Mouse (Mus musculus): ENCODE results near the gene Susd4. TPM values are rescaled to one million over a fixed set of nuclear protein-coding genes. Genes with fewer than 3 reads are reported as not detected.

Susd4 gene
- polyA plus RNA-seq, 1 experiment = 0.93 TPM

DNA sequence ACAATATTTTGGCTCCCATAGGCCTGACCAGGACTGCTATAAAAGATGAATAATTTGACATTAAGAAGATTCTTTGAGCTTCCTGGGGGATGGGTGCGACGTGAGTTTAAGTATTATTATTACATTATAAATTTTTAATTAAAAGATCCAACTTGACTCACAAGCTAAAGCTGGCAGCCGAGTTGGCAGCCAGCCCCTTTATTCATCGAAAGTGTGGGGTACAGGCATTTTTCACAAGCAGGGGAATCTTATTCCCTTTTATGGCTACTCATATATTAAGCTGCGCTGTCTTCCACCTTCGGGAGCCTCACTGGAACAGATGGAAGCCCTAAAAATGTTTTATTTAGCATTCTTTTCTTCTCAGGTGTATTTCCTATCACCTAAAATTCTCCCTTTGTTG, 76.9 kb downstream of the Susd4 start:
- 87% methylated on average over 6 of the region's 6 CpGs for WGBS
- DNase-seq (ENCODE audit: low read depth, low spot score) = no peak

DNA sequence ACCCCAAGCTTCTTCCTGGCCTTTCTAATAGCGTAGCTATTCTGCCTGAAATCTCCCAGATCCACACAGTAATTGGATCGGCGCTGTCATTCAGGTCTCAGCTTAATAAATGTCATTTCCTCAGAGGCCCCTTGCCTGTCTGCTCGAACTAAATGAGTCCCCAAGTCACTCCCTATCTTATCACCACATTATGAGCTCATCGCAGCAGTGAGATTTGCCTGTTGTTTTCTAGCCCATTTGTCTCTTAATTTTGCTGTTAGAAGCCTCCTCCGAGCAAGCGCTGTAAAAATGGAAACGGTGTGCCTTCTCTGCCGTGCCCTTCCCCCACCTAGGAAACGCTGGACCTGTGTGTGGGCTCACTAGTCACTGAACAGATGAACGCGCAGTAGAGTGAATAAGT, 85.9 kb downstream of the Susd4 start:
- no peak for DNase-seq (ENCODE audit: low read depth, low spot score)
- 73% methylated on average over 12 of the region's 12 CpGs for WGBS

DNA sequence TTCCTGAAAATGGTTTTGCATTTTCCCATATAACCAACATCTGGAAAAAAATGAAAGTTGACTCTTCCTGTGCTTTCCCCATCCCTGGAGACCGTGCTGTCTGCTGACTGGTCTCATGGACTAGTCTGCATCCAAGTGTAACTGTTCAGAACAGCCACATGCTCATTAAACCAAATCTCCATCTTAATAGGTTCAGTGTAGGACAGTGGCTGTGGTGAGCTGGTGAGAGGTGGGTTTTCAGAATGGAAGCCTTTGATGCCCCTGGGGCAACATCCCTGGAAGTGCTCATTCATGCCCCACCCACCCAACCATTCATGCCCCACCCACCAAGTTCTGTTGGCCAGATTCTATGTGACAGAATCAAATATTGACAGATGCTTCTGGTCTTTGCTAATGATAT, 86.4 kb downstream of the Susd4 start:
- 77% methylated on average over 1 of the region's 1 CpGs for WGBS

DNA sequence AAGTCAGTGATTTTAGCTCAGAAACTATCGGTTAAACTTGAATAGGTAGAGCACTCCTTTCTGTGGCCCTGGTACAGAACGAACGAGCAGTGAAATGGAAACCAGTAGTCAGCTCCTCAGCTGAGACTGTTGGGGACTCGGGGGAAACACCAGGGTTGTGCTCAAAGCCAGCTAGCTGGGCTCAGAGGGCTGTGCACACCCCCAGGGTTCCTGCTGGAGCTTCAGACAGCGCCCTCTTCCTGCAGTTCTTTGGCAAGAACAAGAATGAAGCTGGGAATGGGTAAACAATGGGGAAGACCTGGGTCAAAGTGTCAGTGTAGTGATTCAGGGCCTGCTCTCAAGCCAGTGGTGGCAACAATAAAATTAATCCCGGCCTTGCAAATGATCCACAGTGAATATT, 88.5 kb downstream of the Susd4 start:
- 55% methylated on average over 6 of the region's 6 CpGs for WGBS
- DNase-seq (ENCODE audit: low read depth, low spot score) = no peak

More for the DNA sequence above, 86.4 kb downstream of the Susd4 start:
- DNase-seq (ENCODE audit: low read depth, low spot score) = no peak

DNA sequence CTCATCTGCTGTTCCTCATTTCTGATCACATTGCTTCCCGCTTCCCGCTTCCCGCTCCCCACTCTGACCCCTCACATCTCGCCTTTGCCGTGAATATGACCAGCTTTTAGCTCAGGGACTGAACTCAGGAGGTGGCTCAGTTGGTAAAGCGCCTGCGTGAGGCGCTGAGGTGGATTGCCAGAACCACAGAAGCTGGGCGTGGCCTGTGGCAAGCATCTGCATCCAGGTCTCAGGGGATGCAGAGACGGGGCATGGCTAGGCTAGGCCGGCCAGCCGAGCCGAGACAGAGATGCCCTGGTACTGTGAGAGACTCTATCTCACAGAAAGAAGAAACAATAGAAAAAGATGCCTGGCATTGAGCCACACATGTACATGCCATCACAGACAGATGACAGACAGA, 93.0 kb downstream of the Susd4 start:
- no peak for DNase-seq (ENCODE audit: low read depth, low spot score)
- WGBS = 88% methylated on average over 13 of the region's 13 CpGs

DNA sequence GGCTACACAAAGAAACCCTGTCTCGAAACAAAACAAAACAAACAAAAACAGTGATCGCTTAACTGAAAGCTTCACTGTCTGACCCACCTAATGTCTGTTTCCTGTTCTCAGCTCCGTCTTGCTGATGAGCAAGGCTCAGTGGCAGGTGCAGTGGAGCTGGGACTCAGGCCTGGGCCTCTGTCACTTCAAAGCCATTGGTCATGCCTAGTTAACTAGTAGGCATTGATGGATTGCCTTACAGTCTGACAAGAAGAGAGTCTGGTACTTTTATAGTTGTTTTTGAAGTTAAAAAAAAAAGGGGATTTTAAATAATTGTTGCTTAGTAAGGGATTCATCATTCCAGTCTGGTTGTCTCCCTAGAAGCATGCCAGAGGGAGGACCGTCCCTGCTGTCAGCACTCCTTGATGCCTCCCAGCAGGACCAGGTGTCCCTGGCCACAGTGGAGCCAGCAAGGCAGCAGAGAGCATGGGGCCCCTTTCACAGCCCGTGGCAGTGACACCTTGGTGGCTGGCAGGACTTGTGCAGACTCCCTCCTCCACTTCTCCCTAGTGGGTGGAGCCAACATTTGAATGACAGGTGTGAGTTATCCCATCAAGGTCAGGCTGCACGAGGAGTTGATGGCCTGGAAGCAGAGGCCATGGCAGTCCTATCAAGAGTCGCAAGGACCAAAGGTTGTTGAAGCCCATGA, 98.2 kb downstream of the Susd4 start:
- no peak for DNase-seq (ENCODE audit: low read depth, low spot score)
- 54% methylated on average over 7 of the region's 7 CpGs for WGBS

DNA sequence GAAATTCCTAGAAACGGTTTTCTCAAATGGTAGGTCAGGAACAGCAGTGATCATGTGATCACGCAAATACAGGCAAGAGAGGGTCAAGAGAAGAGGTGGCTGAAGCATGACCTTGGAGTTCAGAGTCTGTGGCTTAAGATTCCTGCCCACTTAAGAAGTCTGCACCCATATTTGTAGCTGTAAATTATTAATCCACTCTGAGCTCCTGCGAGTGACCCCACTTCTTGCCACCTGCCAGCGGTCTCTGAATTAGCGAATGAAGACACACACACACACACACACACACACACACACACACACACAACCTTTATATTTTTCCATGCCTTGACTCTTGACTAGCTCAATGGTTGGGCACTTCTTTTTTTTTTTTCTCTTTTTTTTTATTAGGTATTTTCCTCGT, 99.7 kb downstream of the Susd4 start:
- no peak for DNase-seq (ENCODE audit: low read depth, low spot score)
- WGBS = 67% methylated on average over 6 of the region's 6 CpGs

DNA sequence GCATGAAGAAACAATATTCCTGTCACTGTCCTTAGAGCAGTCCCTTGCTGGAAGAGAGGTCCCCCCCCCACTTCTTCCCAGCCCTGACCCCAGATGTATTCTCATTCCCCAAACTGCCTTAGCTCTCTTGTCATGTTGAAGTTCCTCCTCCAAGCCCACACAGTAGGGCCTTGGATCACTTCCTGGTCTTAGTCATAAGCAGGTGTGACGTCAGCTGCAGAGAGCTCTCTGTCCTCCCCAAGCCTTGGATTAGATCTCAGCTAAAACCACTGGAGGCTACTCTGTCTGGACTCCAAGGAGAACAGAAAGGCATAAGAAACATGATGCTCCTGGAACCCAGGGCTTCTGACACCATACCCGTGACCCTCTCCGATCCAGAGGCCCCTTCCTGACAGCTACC, 104.2 kb downstream of the Susd4 start:
- 73% methylated on average over 3 of the region's 3 CpGs for WGBS
- no peak for DNase-seq (ENCODE audit: low read depth, low spot score)

DNA sequence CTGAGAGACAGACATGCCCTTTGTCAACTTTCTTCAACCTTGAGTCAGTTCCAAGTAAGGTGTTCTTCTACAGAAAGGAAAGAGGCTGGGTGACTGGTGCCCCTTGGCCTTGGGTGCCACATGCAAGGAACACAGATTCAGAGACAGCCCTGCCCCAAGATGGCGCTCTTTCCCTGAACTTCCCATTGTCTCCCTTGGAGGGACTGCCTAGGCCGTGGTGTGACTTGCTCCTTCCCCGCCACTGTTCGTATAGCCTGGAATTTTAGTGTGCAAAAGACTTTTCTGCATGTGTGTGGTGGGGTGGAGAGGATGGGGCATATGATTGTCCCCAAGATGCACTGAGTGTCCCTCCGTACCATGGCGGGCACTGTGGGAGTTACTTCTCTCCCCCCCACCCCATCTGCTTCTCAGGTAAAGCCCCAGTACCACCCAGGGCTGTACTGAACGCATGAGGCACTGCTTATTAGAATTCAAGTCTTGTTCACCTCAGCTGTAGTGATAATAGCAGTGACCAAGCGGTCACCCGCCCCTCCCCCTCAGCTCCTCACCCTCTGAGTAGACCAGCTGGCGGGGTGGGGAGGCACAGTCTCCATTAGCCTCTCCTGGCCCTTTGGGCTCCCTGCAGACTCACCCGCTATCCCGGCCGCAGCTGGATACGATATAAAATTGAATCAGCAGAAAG, 104.9 kb downstream of the Susd4 start:
- 77% methylated on average over 14 of the region's 14 CpGs for WGBS
- peak; percentile 11 for DNase-seq (ENCODE audit: low read depth, low spot score)

DNA sequence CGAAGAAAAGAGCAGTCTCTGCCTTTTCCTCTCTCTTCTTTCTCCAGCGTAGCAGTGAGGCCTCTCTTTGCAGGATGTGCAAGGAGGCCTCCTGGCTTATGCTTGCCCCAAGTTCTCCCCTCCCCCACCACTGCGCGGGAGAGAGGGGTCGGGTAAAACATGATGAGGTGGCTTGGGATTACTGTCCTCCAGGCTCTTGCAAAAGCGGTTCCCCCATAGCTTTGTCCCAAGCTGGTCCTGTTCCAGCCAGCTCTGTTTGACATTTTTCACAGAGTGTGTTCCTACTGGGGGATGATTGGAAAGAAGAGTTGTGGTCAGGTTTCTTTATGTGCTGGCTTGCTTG, 105.4 kb downstream of the Susd4 start:
- DNase-seq (ENCODE audit: low read depth, low spot score) = no peak
- 70% methylated on average over 6 of the region's 6 CpGs for WGBS

DNA sequence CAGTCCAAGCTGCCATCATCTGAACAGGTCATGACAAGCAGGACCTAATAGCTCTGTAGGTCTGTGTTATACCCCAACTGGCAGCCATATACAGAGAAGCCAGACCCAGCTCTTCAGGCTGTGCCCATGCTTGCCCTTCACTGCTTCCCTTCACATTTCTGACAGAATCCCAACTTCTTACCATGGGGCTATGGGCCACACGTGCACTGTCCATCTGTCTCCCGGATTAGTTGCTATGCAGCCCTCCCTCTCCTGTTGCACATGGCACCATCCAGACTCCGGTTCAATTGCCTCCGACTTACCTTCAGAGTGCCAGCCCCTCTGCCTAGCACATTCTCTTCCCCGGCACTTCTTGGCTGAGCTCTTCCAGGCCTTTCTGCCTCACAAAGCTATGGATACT, 114.5 kb downstream of the Susd4 start:
- WGBS = 95% methylated on average over 5 of the region's 5 CpGs
- DNase-seq (ENCODE audit: low read depth, low spot score) = no peak

DNA sequence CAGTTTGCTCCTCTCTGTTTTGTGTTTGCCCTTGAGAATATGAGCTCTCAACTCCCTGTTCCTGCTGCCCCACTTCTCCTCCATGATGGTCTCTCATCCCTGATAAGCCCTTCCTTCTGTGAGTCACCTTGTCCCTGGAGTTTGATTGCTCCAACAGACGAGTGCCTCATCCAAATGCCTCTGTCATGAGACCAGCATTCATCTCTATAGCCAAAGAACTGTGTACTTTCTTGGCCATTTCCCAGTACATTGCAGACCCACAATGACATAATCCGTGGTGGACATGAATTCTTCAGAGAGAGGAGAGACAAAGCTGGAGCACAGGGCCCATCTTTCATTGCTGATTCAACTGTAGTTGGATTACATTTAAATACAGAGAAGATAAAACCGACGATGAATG, 115.1 kb downstream of the Susd4 start:
- no peak for DNase-seq (ENCODE audit: low read depth, low spot score)
- WGBS = 61% methylated on average over 4 of the region's 4 CpGs

DNA sequence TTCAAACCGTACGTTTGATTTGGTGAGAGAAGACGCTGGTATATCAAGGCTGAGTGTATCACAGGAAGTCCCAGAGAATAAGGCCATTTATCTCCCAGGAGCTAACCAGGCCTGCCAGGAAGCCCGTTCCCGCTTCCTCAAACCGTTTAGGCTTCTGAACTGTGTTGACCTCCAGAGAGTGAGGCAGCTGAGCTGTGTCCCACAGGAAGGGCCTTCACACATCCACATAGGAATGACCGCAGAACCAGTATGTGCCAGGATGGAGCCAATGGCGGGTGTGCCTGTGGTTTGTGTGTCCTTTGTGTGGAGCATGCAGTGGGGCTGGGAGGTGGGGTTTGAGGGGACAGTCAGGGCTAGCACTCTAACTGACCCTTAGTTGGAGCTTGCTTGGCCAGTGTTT, 117.6 kb downstream of the Susd4 start:
- WGBS = 80% methylated on average over 8 of the region's 8 CpGs
- DNase-seq (ENCODE audit: low read depth, low spot score) = no peak

DNA sequence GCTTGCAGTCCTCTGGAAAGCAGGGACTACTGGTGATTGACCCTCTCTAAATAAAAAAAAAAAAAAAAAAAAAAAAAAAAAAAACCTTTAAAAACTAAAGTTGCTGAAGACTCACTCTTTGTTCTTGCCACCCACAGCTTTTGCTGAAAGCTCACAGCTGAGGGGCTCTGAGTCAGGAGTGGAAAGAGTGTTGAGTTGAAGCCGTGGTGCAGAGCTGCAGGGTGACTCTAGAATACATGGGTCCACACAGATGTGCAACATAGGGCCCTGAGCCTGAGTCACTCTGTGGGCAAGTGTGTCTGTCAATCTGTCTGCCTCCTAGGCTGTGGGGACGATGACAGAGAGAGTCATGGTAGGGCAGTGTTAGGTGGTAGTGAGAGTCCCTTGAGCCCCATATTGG, 119.0 kb downstream of the Susd4 start:
- 80% methylated on average over 2 of the region's 2 CpGs for WGBS
- DNase-seq (ENCODE audit: low read depth, low spot score) = no peak

DNA sequence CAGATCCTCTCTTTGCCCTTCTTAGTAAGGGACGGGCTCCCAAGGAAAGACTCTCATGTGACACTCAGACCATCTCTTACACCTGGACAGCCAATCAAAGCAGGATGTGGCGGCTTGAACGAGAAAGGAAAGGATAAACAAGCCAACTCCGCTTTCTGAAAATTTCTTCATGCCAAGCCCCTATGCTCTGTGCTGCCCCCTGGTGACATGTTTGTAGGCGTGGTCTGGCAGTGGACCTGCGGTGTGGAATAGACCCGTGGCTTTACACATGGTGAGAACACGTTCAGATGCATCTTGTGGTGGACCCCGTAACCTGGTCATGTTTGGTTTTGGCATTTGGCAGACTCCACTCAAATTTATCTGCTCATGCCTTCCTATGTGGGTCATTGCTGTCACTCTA, 132.0 kb downstream of the Susd4 start:
- no peak for DNase-seq (ENCODE audit: low read depth, low spot score)
- 67% methylated on average over 9 of the region's 9 CpGs for WGBS

DNA sequence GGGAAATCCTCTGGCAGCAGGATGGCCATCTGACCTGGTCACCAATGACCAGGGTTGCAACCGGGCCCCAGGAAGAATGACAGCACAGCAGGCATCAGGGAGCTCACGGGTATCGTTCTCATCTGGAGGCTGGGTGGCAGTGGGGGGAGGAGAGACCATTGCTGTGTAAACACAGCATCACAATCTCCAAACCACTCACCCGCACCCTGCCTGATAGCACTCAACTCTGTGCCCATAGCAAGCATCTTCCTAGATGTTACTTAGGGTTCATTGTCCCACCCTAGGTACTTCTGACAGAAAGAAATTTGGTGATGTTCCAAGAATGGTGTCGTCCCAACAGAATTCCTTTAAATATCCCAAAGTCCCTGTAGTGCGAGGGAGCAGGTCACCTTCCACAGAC, 133.4 kb downstream of the Susd4 start:
- 63% methylated on average over 6 of the region's 6 CpGs for WGBS
- no peak for DNase-seq (ENCODE audit: low read depth, low spot score)

DNA sequence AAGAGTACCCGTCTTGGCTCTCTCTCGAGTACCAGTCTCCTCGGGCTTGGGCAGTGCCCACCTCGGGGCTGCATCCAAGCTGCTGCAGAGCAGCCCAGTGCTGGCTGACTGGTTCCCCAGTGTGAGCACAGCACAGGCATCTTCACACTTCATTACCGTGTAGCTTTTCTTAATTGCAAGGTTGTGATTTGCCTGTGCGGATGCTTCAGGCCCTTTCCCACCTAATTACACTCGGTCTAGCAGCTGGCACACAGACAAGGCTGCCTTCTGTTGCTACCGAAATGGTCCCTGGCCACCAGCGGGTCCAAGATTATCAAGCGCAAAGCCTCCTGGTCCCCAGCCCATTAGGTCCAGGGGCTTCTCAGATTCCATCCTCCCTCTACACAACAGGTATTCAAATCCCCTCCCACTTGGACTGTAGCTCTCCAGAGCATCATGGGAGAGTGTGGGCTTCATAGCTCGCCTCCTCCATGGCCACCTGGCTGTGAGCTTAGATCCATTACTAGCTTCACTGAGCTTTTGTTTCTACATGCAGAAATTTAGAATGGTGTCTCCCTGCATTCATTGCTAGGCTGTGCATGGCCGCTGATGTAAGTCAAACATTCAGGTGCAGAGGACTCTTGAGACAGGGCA, 134.0 kb downstream of the Susd4 start:
- no peak for DNase-seq (ENCODE audit: low read depth, low spot score)
- WGBS = 83% methylated on average over 12 of the region's 12 CpGs

DNA sequence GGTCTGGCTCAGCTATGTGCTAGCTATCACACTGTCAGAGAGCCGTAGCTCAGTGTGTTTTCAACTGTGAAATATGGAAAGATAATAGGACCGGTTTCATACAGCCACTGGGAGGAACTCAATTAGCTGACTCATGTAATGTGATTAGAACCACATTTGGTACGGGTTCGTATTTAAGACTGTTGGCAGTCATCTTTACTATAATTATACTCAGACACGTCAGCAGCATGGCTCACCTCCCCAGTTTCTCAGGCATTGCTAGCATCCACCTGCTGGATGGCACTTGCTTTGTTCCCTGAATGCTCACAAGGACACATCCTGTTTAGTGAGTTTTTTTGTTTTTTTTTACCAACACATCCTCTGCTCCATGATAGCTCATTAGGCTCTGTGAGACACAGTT, 138.4 kb downstream of the Susd4 start:
- 76% methylated on average over 5 of the region's 5 CpGs for WGBS
- DNase-seq (ENCODE audit: low read depth, low spot score) = no peak

DNA sequence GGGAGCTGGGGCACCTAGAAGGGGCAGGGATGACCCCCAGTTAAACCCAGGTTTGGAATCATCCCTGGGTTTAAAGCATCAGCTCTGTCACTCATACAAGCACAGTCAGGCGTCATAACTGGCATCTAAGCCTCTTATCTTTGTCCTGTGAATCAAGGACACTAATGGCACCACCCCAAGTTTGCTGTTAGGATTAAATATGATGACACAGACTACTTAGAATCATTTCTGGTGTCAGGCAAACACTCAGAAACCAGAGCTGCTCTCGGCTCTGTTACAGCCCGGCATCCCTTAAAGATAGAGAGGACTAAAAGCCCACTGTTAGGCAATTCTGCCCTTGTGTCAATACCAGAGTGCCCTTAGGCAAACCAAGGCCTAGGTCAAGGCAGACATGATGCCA, 139.2 kb downstream of the Susd4 start:
- DNase-seq (ENCODE audit: low read depth, low spot score) = no peak
- 48% methylated on average over 3 of the region's 3 CpGs for WGBS

DNA sequence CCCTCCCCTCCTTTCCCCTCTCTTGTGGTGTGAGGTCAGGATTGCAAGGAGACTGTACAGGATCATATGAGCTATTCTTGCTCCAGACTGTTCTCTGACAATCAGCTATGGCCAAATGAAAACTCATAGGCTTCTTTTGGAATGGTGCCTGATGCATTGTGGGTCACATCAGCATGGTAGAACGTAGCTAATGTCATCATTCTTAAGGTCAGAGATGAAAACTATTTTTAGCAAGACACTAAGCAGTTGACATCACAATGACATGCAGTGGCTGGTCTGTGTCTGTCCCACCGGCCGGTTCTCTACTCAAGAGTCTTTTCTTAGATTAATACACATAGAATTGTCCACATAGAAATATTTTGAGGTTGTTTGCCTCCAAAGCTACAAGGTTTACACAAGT, 142.0 kb downstream of the Susd4 start:
- 56% methylated on average over 3 of the region's 3 CpGs for whole genome bisulfite sequencing

More for the DNA sequence above, 142.0 kb downstream of the Susd4 start:
- DNase-seq (ENCODE audit: low read depth, low spot score) = no peak
